Mouse (Mus musculus) liver, adult 2 months (tissue): ENCODE measurements around the gene Gm20605. TPM values are rescaled to one million over a fixed set of nuclear protein-coding genes. Genes with fewer than 3 reads are reported as not detected.

ENCODE experiments used
- DNase-seq: peaks from one replicate; pipeline ENCODE4 v3.0.0-alpha.2; 2011; ENCODE audit warnings: low read depth, low spot score; ENCODE audit errors: extremely low read depth
- H3K27ac ChIP-seq: fragments of 200-500 bp; replicated peaks from 2 replicates; pipeline ENCODE4 v1.5.1; 2012; ENCODE audit warnings: low read depth, mild to moderate bottlenecking, control low read depth, inconsistent platforms, low read length; ENCODE audit not compliant: insufficient read depth
- H3K27me3 ChIP-seq: fragments of 200-500 bp; 2 replicates; pipeline ENCODE4 v1.6.1; 2012; ENCODE audit warnings: mild to moderate bottlenecking, moderate library complexity, low read length, inconsistent platforms; ENCODE audit not compliant: control insufficient read depth, insufficient read depth
- H3K36me3 ChIP-seq: fragments of 200-500 bp; 2 replicates; pipeline ENCODE4 v1.6.1; 2012; ENCODE audit warnings: low read length, inconsistent platforms; ENCODE audit not compliant: control insufficient read depth, insufficient read depth
- H3K4me1 ChIP-seq: fragments of 200-500 bp; 2 replicates; pipeline ENCODE4 v1.6.1; 2011; ENCODE audit warnings: low read length; ENCODE audit not compliant: control insufficient read depth, insufficient read depth
- H3K4me3 ChIP-seq: fragments of 200-500 bp; 2 replicates; pipeline ENCODE4 v1.5.1; 2011; ENCODE audit warnings: low read depth, mild to moderate bottlenecking, control low read depth, low read length, moderate library complexity; ENCODE audit not compliant: insufficient read depth
- H3K79me2 ChIP-seq: fragments of 200-500 bp; 2 replicates; pipeline ENCODE4 v1.6.1; 2012; ENCODE audit warnings: inconsistent platforms, mild to moderate bottlenecking, low read length, moderate library complexity; ENCODE audit not compliant: control insufficient read depth, insufficient read depth
- H3K9ac ChIP-seq: fragments of 200-500 bp; 2 replicates; pipeline ENCODE4 v1.6.1; 2012; ENCODE audit warnings: low read depth, mild to moderate bottlenecking, control low read depth, inconsistent platforms, low read length
- CTCF ChIP-seq: fragments of 200-500 bp; IDR thresholded peaks from 2 replicates; pipeline ENCODE4 v1.5.1; 2011; ENCODE audit warnings: low read depth, low read length, control low read depth
- POLR2A ChIP-seq: fragments of 200-500 bp; IDR thresholded peaks from 2 replicates; pipeline ENCODE4 v1.6.1; 2011; ENCODE audit warnings: low read length, control low read depth; ENCODE audit not compliant: insufficient read depth; ENCODE audit errors: extremely low read depth
- WGBS: fragments of 180-500 bp; shearing (Covaris S2); methylation state at CpG from one replicate; pipeline ENCODE4 v1.1.7; 2018; 5-methylcytosine and 5-hydroxymethylcytosine counted together
- polyA plus RNA-seq: library from polyadenylated mRNA; depleted of rRNA; stranded (reverse); fragments of >200 nt; gene quantifications from 2 replicates; pipeline ENCODE4 v1.2.3, GENCODE M21; 2012; rRNA removed
- total RNA-seq: library from RNA; depleted of rRNA; stranded (reverse); fragments of >200 nt; gene quantifications from 2 replicates; pipeline ENCODE4 v1.2.3, GENCODE M21; 2014; rRNA removed

The Gm20605 gene
- total and polyA plus RNA-seq, 2 experiments = 0.74 to 5.6 TPM

GRCm38 (mm10) chr5:137684294-137685123 lies 55.5 kb downstream of the Gm20605 start, which contains the start of gene Agfg2:
TSS of gene Agfg2 (minus strand) at chr5:137684726.
- Histone ChIP-seq H3K27ac (peak within 1 kb of the TSS; percentile 90), H3K79me2 (peaks cover 17% of the 10 kb centered on the region; the same call in 1 of the 2 replicates), H3K9ac (peak within 1 kb of the TSS; percentile 86), H3K4me3 (peak within 1 kb of the TSS; percentile 81), H3K4me1 (peaks cover 11% of the 10 kb centered on the region), H3K36me3 (no peaks in the 10 kb centered on the region), H3K27me3 (no peaks in the 10 kb centered on the region)
- WGBS = under 1% methylated on average over 59 of the region's 62 CpGs
- peak; percentile 99 for DNase-seq
- TF ChIP-seq CTCF = 0 out of 2 replicates have a peak, but pooled peaks have one; percentile 9
- TF ChIP-seq POLR2A = peak; percentile 89

GRCm38 (mm10) chr5:137685653-137686052 lies 56.7 kb downstream of the Gm20605 start:
- Histone ChIP-seq H3K36me3 (no peaks in the 10 kb centered on the region), H3K4me1 (peaks cover 6% of the 10 kb centered on the region), H3K9ac (no peak overlapping the region), H3K4me3 (no peak overlapping the region), H3K27ac (no peak overlapping the region), H3K79me2 (peaks cover 17% of the 10 kb centered on the region; the same call in 1 of the 2 replicates), H3K27me3 (no peaks in the 10 kb centered on the region)
- TF ChIP-seq CTCF = no peak
- no peak for TF ChIP-seq POLR2A
- 94% methylated on average over 3 of the region's 3 CpGs for WGBS
- no peak for DNase-seq

- H3K4me1 ChIP-seq = peaks cover 6% of the 10 kb centered on the region
- no peak for DNase-seq
- TF ChIP-seq POLR2A (no peak), CTCF (no peak)
- H3K9ac ChIP-seq = no peak overlapping the region
- H3K27ac ChIP-seq = no peak overlapping the region
- H3K27me3 ChIP-seq = no peaks in the 10 kb centered on the region
- H3K4me3 ChIP-seq = no peak overlapping the region
- no peaks in the 10 kb centered on the region for H3K36me3 ChIP-seq
- 75% methylated on average over 6 of the region's 6 CpGs for WGBS
- peaks cover 15% of the 10 kb centered on the region; the same call in 1 of the 2 replicates for H3K79me2 ChIP-seq
These were observed 57.3 kb downstream of the Gm20605 start for GRCm38 (mm10) chr5:137686127-137686790.

GRCm38 (mm10) chr5:137689974-137690373 lies 61.0 kb downstream of the Gm20605 start:
- Histone ChIP-seq H3K27ac (no peak overlapping the region), H3K4me1 (no peaks in the 10 kb centered on the region), H3K79me2 (no peaks in the 10 kb centered on the region), H3K9ac (no peak overlapping the region), H3K27me3 (no peaks in the 10 kb centered on the region), H3K4me3 (no peak overlapping the region), H3K36me3 (no peaks in the 10 kb centered on the region)
- 96% methylated on average over 3 of the region's 3 CpGs for WGBS
- TF ChIP-seq CTCF (no peak), POLR2A (no peak)
- no peak for DNase-seq

- no peak overlapping the region for H3K4me3 ChIP-seq
- H3K9ac ChIP-seq = no peak overlapping the region
- WGBS = 40% methylated on average over 9 of the region's 9 CpGs
- H3K27me3 ChIP-seq = no peaks in the 10 kb centered on the region
- H3K36me3 ChIP-seq = no peaks in the 10 kb centered on the region
- no peak for DNase-seq
- H3K4me1 ChIP-seq = no peaks in the 10 kb centered on the region
- TF ChIP-seq POLR2A (no peak), CTCF (no peak)
- H3K79me2 ChIP-seq = no peaks in the 10 kb centered on the region
- no peak overlapping the region for H3K27ac ChIP-seq
These were observed 61.6 kb downstream of the Gm20605 start for GRCm38 (mm10) chr5:137690531-137690930.

GRCm38 (mm10) chr5:137691881-137692280 lies 62.9 kb downstream of the Gm20605 start:
- Histone ChIP-seq H3K4me3 (no peak overlapping the region), H3K27ac (no peak overlapping the region), H3K36me3 (no peaks in the 10 kb centered on the region), H3K9ac (no peak overlapping the region), H3K4me1 (no peaks in the 10 kb centered on the region), H3K27me3 (no peaks in the 10 kb centered on the region), H3K79me2 (no peaks in the 10 kb centered on the region)
- TF ChIP-seq POLR2A (no peak), CTCF (no peak)
- WGBS = 77% methylated on average over 1 of the region's 1 CpGs
- DNase-seq = no peak

Other genes with a start within 250 kb of the Gm20605 start
- gene Zan, start 152.1 kb upstream of the Gm20605 start, total RNA-seq = under 0.01 TPM in 1 of 2 replicates, not detected in the other
- 0.02 TPM in 1 of 2 replicates, not detected in the other for gene Zan, start 152.1 kb upstream of the Gm20605 start, polyA plus RNA-seq
- 5.9 and 8.0 TPM in 2 replicates for gene Pop7, start 126.7 kb upstream of the Gm20605 start, total RNA-seq
- 15.4 and 17.8 TPM in 2 replicates for gene Pop7, start 126.7 kb upstream of the Gm20605 start, polyA plus RNA-seq
- gene Gigyf1, start 110.6 kb upstream of the Gm20605 start, total RNA-seq = 2.7 and 4.2 TPM in 2 replicates
- gene Gigyf1, start 110.6 kb upstream of the Gm20605 start, polyA plus RNA-seq = 9.3 and 14.0 TPM in 2 replicates
- not detected in 2 replicates for gene Epo, start 95.9 kb upstream of the Gm20605 start, total RNA-seq
- gene Epo, start 95.9 kb upstream of the Gm20605 start, polyA plus RNA-seq = not detected in 2 replicates
- gene Gnb2, start 95.7 kb upstream of the Gm20605 start, total RNA-seq = 87.2 and 134 TPM in 2 replicates
- gene Gnb2, start 95.7 kb upstream of the Gm20605 start, polyA plus RNA-seq = 332 and 431 TPM in 2 replicates
- not detected in 2 replicates for gene Actl6b, start 75.7 kb upstream of the Gm20605 start, total RNA-seq
- not detected in 2 replicates for gene Actl6b, start 75.7 kb upstream of the Gm20605 start, polyA plus RNA-seq
- gene Tfr2, start 59.3 kb upstream of the Gm20605 start, total RNA-seq = 225 and 288 TPM in 2 replicates
- 478 and 486 TPM in 2 replicates for gene Tfr2, start 59.3 kb upstream of the Gm20605 start, polyA plus RNA-seq
- gene Mospd3, start 28.1 kb upstream of the Gm20605 start, total RNA-seq = 4.3 and 6.5 TPM in 2 replicates
- gene Mospd3, start 28.1 kb upstream of the Gm20605 start, polyA plus RNA-seq = 84.3 and 98.8 TPM in 2 replicates
- 4.4 and 6.7 TPM in 2 replicates for gene Pcolce, start 15.4 kb upstream of the Gm20605 start, total RNA-seq
- gene Pcolce, start 15.4 kb upstream of the Gm20605 start, polyA plus RNA-seq = 11.9 TPM in 2 replicates
- gene Fbxo24, start 173 bp upstream of the Gm20605 start, total RNA-seq = 0.07 TPM in 1 of 2 replicates, not detected in the other
- gene Fbxo24, start 173 bp upstream of the Gm20605 start, polyA plus RNA-seq = 0.05 and 0.06 TPM in 2 replicates
- 0.74 and 1.1 TPM in 2 replicates for gene Lrch4, start 54 bp upstream of the Gm20605 start, total RNA-seq
- gene Lrch4, start 54 bp upstream of the Gm20605 start, polyA plus RNA-seq = 10.7 and 15.0 TPM in 2 replicates
- 0.65 and 1.6 TPM in 2 replicates for gene Sap25, start 12.2 kb downstream of the Gm20605 start, total RNA-seq
- 13.0 and 22.7 TPM in 2 replicates for gene Sap25, start 12.2 kb downstream of the Gm20605 start, polyA plus RNA-seq
- gene Irs3, start 16.5 kb downstream of the Gm20605 start, total RNA-seq = 0.07 TPM in 1 of 2 replicates, not detected in the other
- 0.07 and 0.20 TPM in 2 replicates for gene Irs3, start 16.5 kb downstream of the Gm20605 start, polyA plus RNA-seq
- gene Agfg2, start 55.6 kb downstream of the Gm20605 start, total RNA-seq = 14.8 and 22.1 TPM in 2 replicates
- 35.9 and 42.2 TPM in 2 replicates for gene Agfg2, start 55.6 kb downstream of the Gm20605 start, polyA plus RNA-seq
- 0.13 and 0.18 TPM in 2 replicates for gene Nyap1, start 112.4 kb downstream of the Gm20605 start, total RNA-seq
- gene Nyap1, start 112.4 kb downstream of the Gm20605 start, polyA plus RNA-seq = 0.17 and 0.28 TPM in 2 replicates
- gene Tsc22d4, start 116.6 kb downstream of the Gm20605 start, total RNA-seq = 4.4 and 4.5 TPM in 2 replicates
- gene Tsc22d4, start 116.6 kb downstream of the Gm20605 start, polyA plus RNA-seq = 11.4 and 22.1 TPM in 2 replicates
- 11.5 and 16.7 TPM in 2 replicates for gene Ppp1r35, start 149.7 kb downstream of the Gm20605 start, total RNA-seq
- gene Ppp1r35, start 149.7 kb downstream of the Gm20605 start, polyA plus RNA-seq = 28.9 and 34.0 TPM in 2 replicates
- 13.7 and 15.9 TPM in 2 replicates for gene Mepce, start 158.5 kb downstream of the Gm20605 start, total RNA-seq
- gene Mepce, start 158.5 kb downstream of the Gm20605 start, polyA plus RNA-seq = 16.3 and 18.7 TPM in 2 replicates
- 3.3 and 4.2 TPM in 2 replicates for gene Zcwpw1, start 158.6 kb downstream of the Gm20605 start, total RNA-seq
- gene Zcwpw1, start 158.6 kb downstream of the Gm20605 start, polyA plus RNA-seq = 1.7 and 1.9 TPM in 2 replicates
- 3.2 TPM in 2 replicates for gene Pilra, start 207.1 kb downstream of the Gm20605 start, total RNA-seq
- gene Pilra, start 207.1 kb downstream of the Gm20605 start, polyA plus RNA-seq = 2.3 and 2.4 TPM in 2 replicates
- gene Pilrb1, start 228.9 kb downstream of the Gm20605 start, total RNA-seq = 3.2 and 6.1 TPM in 2 replicates
- gene Pilrb1, start 228.9 kb downstream of the Gm20605 start, polyA plus RNA-seq = 2.7 and 5.1 TPM in 2 replicates
- gene Pilrb2, start 242.6 kb downstream of the Gm20605 start, total RNA-seq = 2.1 and 3.7 TPM in 2 replicates
- gene Pilrb2, start 242.6 kb downstream of the Gm20605 start, polyA plus RNA-seq = 2.2 and 4.4 TPM in 2 replicates